Mouse (Mus musculus) hindbrain, embryonic 14.5 days (tissue): Measurements from ENCODE around the gene Ypel3. TPM values are rescaled to one million over a fixed set of nuclear protein-coding genes. Genes with fewer than 3 reads are reported as not detected.

Experiments used
- ATAC-seq: fragments of 200-750 bp; cut with Nextera tagmentation; 2 replicates; pipeline ENCODE4 v1.8.0; 2017; ENCODE audit warnings: moderate number of reproducible peaks, mild to moderate bottlenecking, moderate TSS enrichment, moderate library complexity; ENCODE audit not compliant: low FRiP score
- DNase-seq: peaks from one replicate; pipeline ENCODE4 v3.0.0-alpha.2; 2015; ENCODE audit warnings: low spot score
- H3K27ac ChIP-seq: fragments of 300-500 bp; sonication (generic); 2 replicates; pipeline ENCODE4 v1.5.1; 2014; ENCODE audit warnings: mild to moderate bottlenecking, moderate library complexity
- H3K27me3 ChIP-seq: fragments of 300-500 bp; sonication (generic); 2 replicates; pipeline ENCODE4 v1.6.1; 2014; ENCODE audit warnings: mild to moderate bottlenecking, low read length, mixed read lengths; ENCODE audit not compliant: control insufficient read depth, insufficient read depth
- H3K36me3 ChIP-seq: fragments of 300-500 bp; sonication (generic); replicated peaks from 2 replicates; pipeline ENCODE4 v1.6.1; 2014; ENCODE audit not compliant: control insufficient read depth, insufficient read depth
- H3K4me1 ChIP-seq: fragments of 300-500 bp; sonication (generic); replicated peaks from 2 replicates; pipeline ENCODE4 v1.6.1; 2014; ENCODE audit warnings: antibody characterized with exemption, low read length, mixed read lengths; ENCODE audit not compliant: control insufficient read depth, insufficient read depth
- H3K4me2 ChIP-seq: fragments of 300-500 bp; sonication (generic); replicated peaks from 2 replicates; pipeline ENCODE4 v1.6.1; 2014; ENCODE audit warnings: mild to moderate bottlenecking, moderate library complexity
- H3K4me3 ChIP-seq: fragments of 300-500 bp; sonication (generic); replicated peaks from 2 replicates; pipeline ENCODE4 v1.5.1; 2014; ENCODE audit warnings: mild to moderate bottlenecking, low read length
- H3K9ac ChIP-seq: fragments of 300-500 bp; sonication (generic); 2 replicates; pipeline ENCODE4 v1.6.1; 2014
- H3K9me3 ChIP-seq: fragments of 300-500 bp; sonication (generic); 2 replicates; pipeline ENCODE4 v1.6.1; 2016; ENCODE audit warnings: low read length; ENCODE audit not compliant: control insufficient read depth
- WGBS: fragments of 180-500 bp; shearing (Covaris S2); extraction: QIAGEN DNeasy Blood & Tissue Kit; methylation state at CpG from one replicate; pipeline ENCODE4 v1.1.7; 2014; 5-methylcytosine and 5-hydroxymethylcytosine counted together
- polyA plus RNA-seq: library from polyadenylated mRNA; unstranded; fragments of >200 nt; fragmentation: Nextera tagmentation; extraction: Ambion mirVana; gene quantifications from 2 replicates; pipeline ENCODE4 v1.2.1, GENCODE M21; 2014

Ypel3 gene
- polyA plus RNA-seq, 1 experiment from 2014 or later = 218 TPM

DNA sequence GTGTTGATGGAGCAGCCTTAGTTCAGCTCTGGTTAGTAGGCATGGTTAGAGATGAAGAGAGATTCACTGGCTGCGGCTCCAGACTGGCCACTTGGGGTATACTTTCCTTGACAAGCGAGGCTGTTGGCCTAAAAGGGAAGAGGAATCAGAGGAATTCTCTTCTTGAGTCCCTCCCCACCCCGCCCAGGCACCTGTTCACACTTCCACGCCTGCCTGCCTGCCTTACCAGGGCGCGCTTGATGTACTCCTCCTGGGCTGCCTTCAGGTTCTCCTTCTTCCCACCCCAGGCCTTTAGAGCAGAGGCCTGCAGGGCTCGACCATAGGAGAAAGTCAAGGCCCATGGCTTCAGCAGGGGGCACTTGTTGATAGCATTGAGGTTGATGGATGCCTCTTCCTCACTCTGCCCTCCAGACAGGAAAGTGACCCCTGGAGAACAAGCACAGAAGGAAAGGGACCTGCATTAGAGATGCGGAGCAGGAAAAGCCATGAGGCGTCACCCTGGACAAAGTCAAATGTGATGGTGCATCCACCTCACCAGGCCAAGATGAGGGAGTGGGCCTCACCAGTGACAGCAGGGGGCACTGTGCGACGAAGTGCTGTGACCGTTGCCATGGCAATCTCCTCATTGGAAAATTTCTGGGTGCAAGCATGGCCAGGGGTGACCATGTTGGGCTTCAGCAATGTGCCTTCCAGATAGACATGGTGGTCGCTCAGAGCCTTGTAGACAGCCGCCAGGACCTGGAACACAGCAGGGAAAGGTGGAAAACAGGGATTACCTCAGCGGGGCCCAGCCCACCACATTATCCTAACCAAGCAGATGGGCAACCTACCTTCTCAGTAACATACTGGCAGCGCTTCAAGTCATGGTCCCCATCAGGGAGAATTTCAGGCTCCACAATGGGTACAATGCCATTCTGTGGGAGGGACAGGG, 18.9 kb downstream of the Ypel3 start:
- Histone ChIP-seq H3K9me3 (no peaks in the 10 kb centered on the region), H3K27me3 (no peaks in the 10 kb centered on the region), H3K36me3 (peaks cover 32% of the 10 kb centered on the region), H3K9ac (no peak overlapping the region), H3K4me2 (no peak overlapping the region), H3K4me1 (peaks cover 36% of the 10 kb centered on the region), H3K4me3 (no peak overlapping the region), H3K27ac (no peak overlapping the region)
- ATAC-seq = no peak
- DNase-seq = no peak
- 78% methylated on average over 16 of the region's 16 CpGs for WGBS

DNA sequence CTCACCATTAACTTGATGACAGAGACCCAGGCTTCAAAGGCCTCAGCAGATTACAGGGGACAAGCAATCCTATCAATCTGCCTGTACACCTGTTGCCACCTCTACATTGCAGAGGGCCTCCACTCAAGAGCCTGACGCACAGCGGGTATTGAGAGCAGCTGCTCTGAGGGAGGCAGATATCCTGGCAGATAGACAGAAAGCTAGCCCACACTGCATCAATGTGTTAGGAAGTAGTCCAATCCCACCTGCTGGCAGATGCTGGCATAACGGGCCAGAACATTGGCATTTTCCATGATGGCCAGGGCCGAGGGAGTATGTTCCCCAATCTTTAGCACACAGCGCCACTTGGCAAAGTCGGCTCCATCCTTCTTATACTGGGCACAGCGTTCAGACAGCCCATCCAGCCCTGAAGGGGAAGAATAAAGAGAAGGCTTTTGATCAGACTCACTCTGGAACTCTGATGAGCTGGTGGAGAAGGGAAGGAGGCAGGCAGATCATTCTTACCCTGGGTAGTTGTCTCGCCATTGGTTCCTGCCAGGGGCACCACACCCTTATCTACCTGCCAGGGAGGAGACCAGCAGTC, 19.7 kb downstream of the Ypel3 start:
- 68% methylated on average over 8 of the region's 8 CpGs for WGBS
- DNase-seq (no peak), ATAC-seq (no peak)
- H3K9me3 ChIP-seq = no peaks in the 10 kb centered on the region
- H3K4me2 ChIP-seq = peak overlapping the region; percentile 72
- peak overlapping the region; percentile 81 for H3K4me3 ChIP-seq
- H3K27ac ChIP-seq = peak overlapping the region; percentile 93; the same call in 1 of the 2 replicates
- peaks cover 28% of the 10 kb centered on the region for H3K4me1 ChIP-seq
- peak overlapping the region; percentile 93; the same call in 1 of the 2 replicates for H3K9ac ChIP-seq
- peaks cover 32% of the 10 kb centered on the region for H3K36me3 ChIP-seq
- H3K27me3 ChIP-seq = no peaks in the 10 kb centered on the region

DNA sequence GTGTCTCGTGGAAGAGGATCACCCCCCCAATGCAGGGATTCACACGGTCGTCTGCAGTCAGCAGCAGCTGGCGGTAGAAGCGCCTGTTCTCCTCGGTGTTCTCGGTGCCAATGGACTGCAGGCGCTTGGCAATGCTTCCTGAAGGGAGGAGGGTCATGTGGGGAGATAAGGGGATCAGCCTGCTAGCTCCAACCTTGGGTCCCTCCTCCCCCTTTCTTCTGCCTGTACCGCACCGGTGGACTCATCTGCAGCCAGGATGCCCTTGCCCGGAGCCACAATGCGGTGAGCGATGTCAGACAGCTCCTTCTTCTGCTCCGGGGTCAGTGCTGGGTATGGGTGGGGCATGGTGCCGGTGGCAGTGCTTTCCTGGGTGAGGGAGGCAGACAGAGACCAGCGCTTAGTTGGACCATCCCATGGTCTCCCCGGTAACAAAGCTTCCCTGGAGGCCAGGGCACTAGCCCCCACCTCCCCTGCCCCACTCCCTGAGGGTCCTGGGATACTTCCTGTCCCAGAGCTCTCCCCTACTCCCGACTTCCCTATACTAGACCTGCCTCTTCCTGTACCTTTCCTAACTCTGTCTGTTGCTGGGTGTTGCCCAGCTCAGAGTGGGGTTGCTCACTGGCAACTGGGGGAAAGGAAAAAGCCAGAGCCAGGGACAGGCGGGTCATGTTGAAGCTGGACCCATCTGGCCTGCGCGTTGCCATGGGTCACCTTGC, 20.8 kb downstream of the Ypel3 start, which contains the start of gene Fam57b:
Gene Fam57b, plus strand, starts transcription at position 258 of the 716 bp plus-strand sequence.
- DNase-seq (no peak), ATAC-seq (no peak)
- H3K4me1 ChIP-seq = peaks cover 26% of the 10 kb centered on the region
- no peaks in the 10 kb centered on the region for H3K27me3 ChIP-seq
- peaks cover 32% of the 10 kb centered on the region for H3K36me3 ChIP-seq
- H3K9ac ChIP-seq = peak within 1 kb of the TSS; percentile 93
- peak within 1 kb of the TSS; percentile 93 for H3K27ac ChIP-seq
- H3K4me3 ChIP-seq = peak within 1 kb of the TSS; percentile 81
- WGBS = 25% methylated on average over 21 of the region's 21 CpGs
- no peaks in the 10 kb centered on the region for H3K9me3 ChIP-seq
- peak within 1 kb of the TSS; percentile 72 for H3K4me2 ChIP-seq

DNA sequence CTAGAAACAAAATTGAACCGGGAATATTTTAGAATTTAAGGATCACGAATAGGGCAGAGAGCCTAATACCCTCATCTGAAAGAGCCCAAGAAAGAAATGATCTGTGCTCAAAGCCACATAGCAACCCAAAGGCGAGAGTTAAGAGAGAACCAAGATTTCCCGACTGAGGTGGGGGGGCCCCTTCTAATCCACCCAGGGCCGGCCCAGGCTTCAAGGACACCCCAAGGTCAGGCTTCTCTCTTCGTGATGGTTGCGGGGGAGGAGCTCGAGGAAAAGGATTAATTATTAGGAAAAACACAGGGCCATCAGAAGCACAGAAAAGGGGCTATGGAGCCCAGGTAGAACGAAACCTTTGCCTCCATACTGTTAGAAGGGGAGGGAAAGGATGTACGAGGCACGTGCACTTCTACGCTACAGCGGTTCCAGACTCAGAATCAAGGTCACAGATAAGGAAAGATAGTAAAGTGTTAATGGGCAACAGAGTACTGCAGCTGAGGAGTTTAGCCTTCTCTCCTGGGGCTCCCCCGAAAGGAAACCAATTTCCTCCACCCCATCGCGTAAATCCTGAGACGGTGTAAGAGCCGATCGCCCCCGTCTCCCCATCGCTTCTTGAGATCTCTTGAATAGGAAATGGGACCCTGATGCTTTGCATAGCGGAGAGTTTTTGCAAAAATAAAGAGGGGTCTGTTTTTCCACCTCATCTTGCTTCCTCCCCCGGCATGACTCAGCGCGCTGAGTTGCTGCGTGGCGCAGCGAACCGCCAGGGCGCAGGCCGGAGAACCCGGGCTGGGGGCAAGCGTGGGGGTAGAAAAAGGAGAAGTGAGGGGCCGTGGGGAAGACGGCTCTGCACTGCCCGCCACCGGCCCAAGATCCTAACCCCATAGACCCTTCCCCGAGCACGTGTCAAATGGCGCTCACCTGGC, 21.6 kb downstream of the Ypel3 start:
- Histone ChIP-seq H3K27ac (peak overlapping the region; percentile 93), H3K9ac (peak overlapping the region; percentile 93), H3K9me3 (no peaks in the 10 kb centered on the region), H3K4me1 (peaks cover 20% of the 10 kb centered on the region), H3K4me3 (peak overlapping the region; percentile 81), H3K27me3 (no peaks in the 10 kb centered on the region), H3K4me2 (peak overlapping the region; percentile 72), H3K36me3 (peaks cover 32% of the 10 kb centered on the region)
- under 1% methylated on average over 40 of the region's 40 CpGs for WGBS
- ATAC-seq (no peak), DNase-seq (no peak)

DNA sequence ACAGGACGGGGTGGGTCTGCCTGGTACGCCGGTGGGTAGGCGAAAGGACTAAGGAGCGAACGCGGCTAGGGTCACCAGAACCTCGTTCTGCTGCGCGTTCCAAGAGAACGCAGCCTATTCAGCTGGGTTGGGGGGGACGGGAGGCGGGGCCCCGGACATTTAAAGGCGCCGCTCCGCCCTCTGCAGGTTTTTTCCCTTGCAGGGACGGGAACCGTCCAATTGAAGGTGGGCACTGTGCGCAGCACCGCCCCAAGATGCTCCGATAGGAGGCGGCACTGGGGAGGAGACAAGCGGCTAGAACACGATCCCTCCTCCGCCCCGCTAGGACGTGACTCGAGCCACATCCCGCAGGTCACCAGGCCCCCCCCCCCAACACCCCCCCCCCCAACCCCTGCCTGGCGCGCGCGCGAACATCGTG, 22.3 kb downstream of the Ypel3 start:
- Histone ChIP-seq H3K4me1 (peaks cover 20% of the 10 kb centered on the region), H3K4me2 (peak overlapping the region; percentile 72), H3K9ac (peak overlapping the region; percentile 93), H3K4me3 (peak overlapping the region; percentile 81), H3K36me3 (peaks cover 37% of the 10 kb centered on the region), H3K27ac (peak overlapping the region; percentile 93), H3K27me3 (no peaks in the 10 kb centered on the region), H3K9me3 (no peaks in the 10 kb centered on the region)
- 0% methylated on average over 34 of the region's 36 CpGs for WGBS
- DNase-seq (peak; percentile 92), ATAC-seq (peak; percentile 97)

DNA sequence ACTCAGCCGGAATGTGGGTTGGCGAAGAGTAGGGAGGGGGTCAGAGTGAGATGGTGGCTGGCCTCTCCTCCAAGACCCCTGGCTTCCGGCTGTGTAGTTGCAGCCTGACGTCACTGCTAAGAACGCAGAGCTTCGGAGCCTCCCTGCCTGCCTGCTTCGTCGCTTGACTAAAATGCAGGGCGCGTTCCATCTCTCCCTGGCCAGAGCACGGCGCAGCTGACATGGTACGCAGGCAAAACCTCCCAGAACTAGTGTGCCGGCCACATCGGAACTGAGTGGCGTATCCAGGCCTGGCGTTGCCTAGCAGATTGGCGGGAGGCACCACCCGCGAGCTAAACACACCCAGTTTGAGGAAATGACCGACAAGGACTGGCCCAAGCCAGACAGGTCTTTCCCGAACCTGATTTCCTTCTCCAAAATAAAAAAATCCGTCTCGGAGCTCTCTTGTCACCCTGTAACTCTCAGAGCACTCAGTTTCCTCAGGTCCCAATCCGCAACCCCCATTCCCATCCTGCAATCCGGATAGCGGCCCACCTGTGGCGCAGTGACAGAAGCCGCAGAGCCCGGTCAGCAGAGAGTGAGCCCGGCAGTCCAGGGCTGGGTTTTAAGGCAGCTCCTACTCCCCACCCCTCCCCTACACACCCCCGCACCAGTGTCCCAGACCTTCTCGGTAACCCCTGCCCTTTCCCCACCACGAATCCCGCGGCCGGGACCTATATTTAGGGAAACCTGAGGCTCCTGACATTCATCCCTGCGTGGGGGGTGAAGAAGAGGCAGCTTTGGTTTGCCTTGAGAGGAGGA, 22.9 kb downstream of the Ypel3 start:
- H3K27ac ChIP-seq = peak overlapping the region; percentile 93
- DNase-seq (peak; percentile 85), ATAC-seq (peak; percentile 92)
- no peaks in the 10 kb centered on the region for H3K27me3 ChIP-seq
- H3K4me2 ChIP-seq = peak overlapping the region; percentile 72
- H3K4me1 ChIP-seq = peaks cover 20% of the 10 kb centered on the region
- H3K4me3 ChIP-seq = peak overlapping the region; percentile 81
- H3K9me3 ChIP-seq = no peaks in the 10 kb centered on the region
- H3K36me3 ChIP-seq = peaks cover 32% of the 10 kb centered on the region
- peak overlapping the region; percentile 77 for H3K9ac ChIP-seq
- WGBS = 1% methylated on average over 38 of the region's 38 CpGs

DNA sequence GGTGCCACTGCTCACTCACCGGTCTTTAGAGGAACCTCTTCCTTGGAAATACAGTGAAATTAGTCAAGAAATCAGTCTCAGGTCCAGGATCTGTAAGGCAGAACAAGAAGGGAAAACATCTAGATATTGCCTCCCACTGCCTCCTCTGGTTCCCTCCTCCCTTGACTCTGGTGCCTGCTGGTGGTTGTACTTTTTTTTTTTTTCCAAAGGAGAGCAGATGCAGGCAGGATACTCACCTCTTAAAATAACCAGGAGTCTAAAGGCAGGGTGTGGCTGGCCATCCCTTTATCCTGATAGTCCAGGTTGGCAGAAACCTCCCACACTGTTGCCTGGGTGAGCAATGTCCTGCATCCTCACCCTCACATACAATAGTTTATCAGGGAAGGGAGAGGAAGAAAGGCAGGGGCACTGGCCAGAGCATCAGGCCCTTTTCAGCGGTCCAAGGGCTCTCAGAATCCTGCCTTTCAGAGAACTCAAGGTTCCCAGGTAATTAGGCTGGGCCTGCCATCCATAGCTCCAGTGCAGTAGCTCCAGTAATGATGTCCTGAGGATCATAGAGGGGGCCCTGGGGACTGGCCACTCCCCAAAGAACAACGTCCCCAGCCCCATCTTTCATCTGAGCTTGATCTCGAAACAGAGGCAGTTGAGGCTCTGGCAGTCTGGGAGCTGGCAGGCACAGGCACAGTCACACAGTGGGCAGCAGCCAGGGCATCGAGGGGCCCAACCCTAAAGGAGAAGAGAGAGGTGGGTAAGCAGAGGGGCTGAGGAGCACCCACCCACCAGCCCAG, 23.7 kb downstream of the Ypel3 start:
- no peaks in the 10 kb centered on the region for H3K9me3 ChIP-seq
- peak overlapping the region; percentile 72 for H3K4me2 ChIP-seq
- WGBS = 48% methylated on average over 5 of the region's 5 CpGs
- peak overlapping the region; percentile 77 for H3K9ac ChIP-seq
- DNase-seq (no peak), ATAC-seq (no peak)
- H3K4me1 ChIP-seq = peaks cover 20% of the 10 kb centered on the region
- H3K27ac ChIP-seq = peak overlapping the region; percentile 93
- H3K4me3 ChIP-seq = peak overlapping the region; percentile 81
- H3K36me3 ChIP-seq = peaks cover 27% of the 10 kb centered on the region
- H3K27me3 ChIP-seq = no peaks in the 10 kb centered on the region
